In the genomic region with DNA sequence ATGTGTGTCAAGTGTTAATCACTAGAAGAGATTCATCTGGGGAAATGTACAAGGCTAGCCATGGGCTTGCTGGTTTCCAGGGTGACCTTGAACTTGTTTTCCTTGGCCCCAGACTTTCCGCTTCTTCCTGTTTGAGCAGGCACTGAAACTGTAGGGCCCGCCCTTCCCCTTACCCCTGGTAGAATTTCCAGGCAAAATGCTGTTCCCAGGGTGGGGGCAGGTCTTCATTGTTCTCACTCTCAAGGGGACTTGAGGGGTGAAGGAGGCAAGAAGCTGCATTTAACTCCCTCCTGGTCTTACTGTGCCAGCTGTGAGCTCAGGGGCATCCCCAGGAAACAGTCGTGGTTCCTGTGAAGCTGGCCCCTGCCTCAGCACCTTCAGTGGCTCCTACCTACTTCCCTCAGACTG, we compare ENCODE assay signal across 8 mouse cellular contexts. TPM values are rescaled to one million over a fixed set of nuclear protein-coding genes. Genes with fewer than 3 reads are reported as not detected.
DNase-seq lines count a peak whose midpoint lies in the region; ATAC-seq and TF ChIP-seq lines count a peak whose summit lies in the region.

No protein-coding gene starts in this region.

- peak; percentile 54 for ATAC-seq in lung, postnatal 0 days
- no peak for ATAC-seq in cerebellum, adult (ENCODE audit: insufficient number of reproducible peaks, low FRiP score, low TSS enrichment)

- H3K9ac ChIP-seq in lung, postnatal 0 days (replicated peaks; ENCODE audit: low read depth), result no peak overlapping the region

- no peak overlapping the region for H3K4me2 ChIP-seq in lung, postnatal 0 days (replicated peaks; ENCODE audit: low read depth, low read length)

- no peak for TF ChIP-seq CTCF in left cerebral cortex, adult 2 months (IDR thresholded peaks at IDR 0.05)
- no peak for TF ChIP-seq CTCF in lung, postnatal 0 days (IDR thresholded peaks at IDR 0.05)

- peak; percentile 49; the same call in 1 of the 2 replicates for TF ChIP-seq EP300 in lung, postnatal 0 days (IDR thresholded peaks at IDR 0.05)

- intact Hi-C loops in left cerebral cortex, adult 2 months (cut with DNase I), result loop anchor here (5.0 kb wide), 1 partner anchor 57 kb away; a partner anchor contains a TSS
- intact Hi-C loops in heart, postnatal 14 days (cut with DNase I), result no loop called here

- peaks cover 25% of the 10 kb centered on the region; the same call in 1 of the 2 replicates for H3K4me1 ChIP-seq in lung, postnatal 0 days (ENCODE audit: insufficient read depth, low read depth, low read length)

- no peak for DNase-seq in left cerebral cortex, adult 2 months (ENCODE audit: extremely low spot score in 1 of 2, low spot score in 2 of 2)
- no peak for DNase-seq in left cerebral cortex, adult 18-20 months (ENCODE audit: low spot score in 2 of 2)
- peak; percentile 68 for DNase-seq in adrenal gland, postnatal 14 days
- peak; percentile 47 to 59 for DNase-seq in heart, postnatal 14 days
- DNase-seq in lung, postnatal 0 days (ENCODE audit: low spot score), result peak; percentile 72
- DNase-seq in spleen, postnatal 10 days (ENCODE audit: low spot score in 2 of 2), result no peak
- no peak for DNase-seq in cerebellum, postnatal 36 days

- H3K36me3 ChIP-seq in lung, postnatal 0 days (ENCODE audit: insufficient read depth, low read length), result no peaks in the 10 kb centered on the region

- no peaks in the 10 kb centered on the region for H3K9me3 ChIP-seq in lung, postnatal 0 days (ENCODE audit: low read length)

- H3K27me3 ChIP-seq in lung, postnatal 0 days (replicated peaks; ENCODE audit: insufficient read depth, low read length), result no peaks in the 10 kb centered on the region

- no peak overlapping the region for H3K4me3 ChIP-seq in left cerebral cortex, adult 2 months
- H3K4me3 ChIP-seq in lung, postnatal 0 days (ENCODE audit: low read depth, low read length), result no peak overlapping the region

- 34% methylated on average over 3 of the region's 3 CpGs for WGBS in lung, postnatal 0 days

- peak overlapping the region; percentile 55 for H3K27ac ChIP-seq in left cerebral cortex, adult 2 months
- H3K27ac ChIP-seq in lung, postnatal 0 days (ENCODE audit: low read length), result peak overlapping the region; percentile 28

RNA-seq across cellular contexts. Expression of a gene that starts 55.9 kb away (rescaled TPM):
- total RNA-seq in left cerebral cortex, adult 2 months (2021), result 100 to 1,000 TPM; 144 to 152 TPM
- total RNA-seq in left cerebral cortex, adult 18-20 months (2021), result 100 to 1,000 TPM; 133 to 135 TPM
- total RNA-seq in adrenal gland, postnatal 14 days (2021), result 69.6 and 73.3 TPM in 2 replicates
- 10 to 100 TPM; 51.1 to 55.8 TPM for total RNA-seq in heart, postnatal 14 days (2021)
- polyA plus RNA-seq in lung, postnatal 0 days (2015; fragmentation: Nextera tagmentation; extraction: Ambion mirVana), result 75.8 and 83.4 TPM in 2 replicates

Comparison
In these comparisons a context has a peak if more than half of its experiments do, and no peak if none do; other contexts are left out.
1. DNase-seq: peak in adrenal gland, postnatal 14 days (single experiment), heart, postnatal 14 days (2 of 2) and lung, postnatal 0 days (single experiment); none in left cerebral cortex, adult 2 months (0 of 2), left cerebral cortex, adult 18-20 months (0 of 2), spleen, postnatal 10 days (0 of 2) and cerebellum, postnatal 36 days (0 of 2).